Mouse (Mus musculus) hindbrain, embryonic 16.5 days (tissue): ENCODE measurements around the gene Gpr89. TPM values are rescaled to one million over a fixed set of nuclear protein-coding genes. Genes with fewer than 3 reads are reported as not detected.

ENCODE experiments used
- ATAC-seq: fragments of 200-750 bp; cut with Nextera tagmentation; 2 replicates; pipeline ENCODE4 v1.8.0; 2017; ENCODE audit warnings: moderate TSS enrichment, moderate library complexity
- H3K27ac ChIP-seq: fragments of 300-500 bp; sonication (generic); 2 replicates; pipeline ENCODE4 v1.5.1; 2014; ENCODE audit warnings: low read depth, mild to moderate bottlenecking, control low read depth, low read length, moderate library complexity
- H3K27me3 ChIP-seq: fragments of 300-500 bp; sonication (generic); replicated peaks from 2 replicates; pipeline ENCODE4 v1.6.1; 2014; ENCODE audit warnings: low read length; ENCODE audit not compliant: control insufficient read depth, insufficient read depth
- H3K36me3 ChIP-seq: fragments of 300-500 bp; sonication (generic); 2 replicates; pipeline ENCODE4 v1.6.1; 2014; ENCODE audit warnings: mild to moderate bottlenecking, low read length, moderate library complexity, mixed read lengths; ENCODE audit not compliant: control insufficient read depth, insufficient read depth
- H3K4me1 ChIP-seq: fragments of 300-500 bp; sonication (generic); 2 replicates; pipeline ENCODE4 v1.6.1; 2014; ENCODE audit warnings: low read depth, low read length; ENCODE audit not compliant: control insufficient read depth, insufficient read depth
- H3K4me2 ChIP-seq: fragments of 300-500 bp; sonication (generic); 2 replicates; pipeline ENCODE4 v1.6.1; 2014; ENCODE audit warnings: mild to moderate bottlenecking, low read length, control low read depth, moderate library complexity
- H3K4me3 ChIP-seq: fragments of 300-500 bp; sonication (generic); 2 replicates; pipeline ENCODE4 v1.5.1; 2014; ENCODE audit warnings: mild to moderate bottlenecking, low read length, control low read depth, moderate library complexity
- H3K9ac ChIP-seq: fragments of 300-500 bp; sonication (generic); 2 replicates; pipeline ENCODE4 v1.6.1; 2014; ENCODE audit warnings: low read depth, mild to moderate bottlenecking, control low read depth, low read length, moderate library complexity
- H3K9me3 ChIP-seq: fragments of 300-500 bp; sonication (generic); 2 replicates; pipeline ENCODE4 v1.6.1; 2014; ENCODE audit warnings: mild to moderate bottlenecking, low read length, moderate library complexity; ENCODE audit not compliant: control insufficient read depth
- WGBS: fragments of 180-500 bp; shearing (Covaris S2); extraction: QIAGEN DNeasy Blood & Tissue Kit; methylation state at CpG from one replicate; pipeline ENCODE4 v1.1.7; 2014; 5-methylcytosine and 5-hydroxymethylcytosine counted together
- polyA plus RNA-seq: library from polyadenylated mRNA; unstranded; fragments of >200 nt; fragmentation: Nextera tagmentation; extraction: Ambion mirVana; gene quantifications from 2 replicates; pipeline ENCODE4 v1.2.1, GENCODE M21; 2015

Gpr89 gene
- polyA plus RNA-seq, 1 experiment from 2014 or later, result 41.1 TPM

GRCm38 (mm10) chr3:96874808-96875571 lies 30.2 kb downstream of the Gpr89 start:
- H3K4me1 ChIP-seq, result no peaks in the 10 kb centered on the region
- no peak overlapping the region for H3K9ac ChIP-seq
- H3K27ac ChIP-seq, result no peak overlapping the region
- 84% methylated on average over 7 of the region's 7 CpGs for WGBS
- H3K36me3 ChIP-seq, result peaks cover 22% of the 10 kb centered on the region
- no peaks in the 10 kb centered on the region for H3K9me3 ChIP-seq
- H3K4me3 ChIP-seq, result no peak overlapping the region
- ATAC-seq, result no peak
- no peak overlapping the region for H3K4me2 ChIP-seq
- no peaks in the 10 kb centered on the region for H3K27me3 ChIP-seq

- Histone ChIP-seq H3K27ac (no peak overlapping the region), H3K9me3 (no peaks in the 10 kb centered on the region), H3K4me1 (no peaks in the 10 kb centered on the region), H3K4me3 (no peak overlapping the region), H3K4me2 (no peak overlapping the region), H3K27me3 (no peaks in the 10 kb centered on the region), H3K36me3 (peaks cover 38% of the 10 kb centered on the region), H3K9ac (no peak overlapping the region)
- WGBS, result 98% methylated on average over 8 of the region's 8 CpGs
- no peak for ATAC-seq
These were observed 32.6 kb downstream of the Gpr89 start for GRCm38 (mm10) chr3:96872501-96872900.

- peaks cover 35% of the 10 kb centered on the region for H3K36me3 ChIP-seq
- no peak overlapping the region for H3K9ac ChIP-seq
These were observed 34.1 kb downstream of the Gpr89 start for GRCm38 (mm10) chr3:96871070-96871469.

GRCm38 (mm10) chr3:96870270-96870669 lies 34.9 kb downstream of the Gpr89 start:
- ATAC-seq, result no peak

More at GRCm38 (mm10) chr3:96871070-96871469, 34.1 kb downstream of the Gpr89 start:
- no peak overlapping the region for H3K4me2 ChIP-seq
- WGBS, result 91% methylated on average over 8 of the region's 8 CpGs
- no peak overlapping the region for H3K27ac ChIP-seq
- ATAC-seq, result no peak
- no peak overlapping the region for H3K4me3 ChIP-seq
- H3K27me3 ChIP-seq, result no peaks in the 10 kb centered on the region
- H3K9me3 ChIP-seq, result no peaks in the 10 kb centered on the region
- no peaks in the 10 kb centered on the region for H3K4me1 ChIP-seq

GRCm38 (mm10) chr3:96869091-96869490 lies 36.1 kb downstream of the Gpr89 start:
- no peak overlapping the region for H3K4me2 ChIP-seq
- H3K4me1 ChIP-seq, result no peaks in the 10 kb centered on the region
- no peak for ATAC-seq
- no peak overlapping the region for H3K9ac ChIP-seq
- H3K36me3 ChIP-seq, result peaks cover 29% of the 10 kb centered on the region
- no peaks in the 10 kb centered on the region for H3K27me3 ChIP-seq
- no peaks in the 10 kb centered on the region for H3K9me3 ChIP-seq
- no peak overlapping the region for H3K27ac ChIP-seq
- WGBS, result 88% methylated on average over 7 of the region's 7 CpGs
- H3K4me3 ChIP-seq, result no peak overlapping the region

More at GRCm38 (mm10) chr3:96870270-96870669, 34.9 kb downstream of the Gpr89 start:
- WGBS, result 97% methylated on average over 2 of the region's 2 CpGs
- Histone ChIP-seq H3K27me3 (no peaks in the 10 kb centered on the region), H3K4me2 (no peak overlapping the region), H3K4me1 (no peaks in the 10 kb centered on the region), H3K27ac (no peak overlapping the region), H3K9ac (no peak overlapping the region), H3K9me3 (no peaks in the 10 kb centered on the region), H3K4me3 (no peak overlapping the region), H3K36me3 (peaks cover 34% of the 10 kb centered on the region)

GRCm38 (mm10) chr3:96868566-96868965 lies 36.6 kb downstream of the Gpr89 start:
- H3K4me3 ChIP-seq, result no peak overlapping the region
- H3K4me1 ChIP-seq, result no peaks in the 10 kb centered on the region
- no peak for ATAC-seq
- no peak overlapping the region for H3K9ac ChIP-seq
- no peak overlapping the region for H3K27ac ChIP-seq
- no peaks in the 10 kb centered on the region for H3K9me3 ChIP-seq
- WGBS, result 97% methylated on average over 8 of the region's 8 CpGs
- no peaks in the 10 kb centered on the region for H3K27me3 ChIP-seq
- H3K4me2 ChIP-seq, result no peak overlapping the region
- peaks cover 28% of the 10 kb centered on the region for H3K36me3 ChIP-seq

GRCm38 (mm10) chr3:96867863-96868262 lies 37.3 kb downstream of the Gpr89 start:
- no peak for ATAC-seq
- Histone ChIP-seq H3K27me3 (no peaks in the 10 kb centered on the region), H3K27ac (no peak overlapping the region), H3K9me3 (no peaks in the 10 kb centered on the region), H3K4me3 (no peak overlapping the region), H3K4me1 (no peaks in the 10 kb centered on the region), H3K36me3 (peaks cover 26% of the 10 kb centered on the region), H3K9ac (no peak overlapping the region), H3K4me2 (no peak overlapping the region)
- WGBS, result 87% methylated on average over 3 of the region's 3 CpGs

GRCm38 (mm10) chr3:96860498-96860897 lies 44.6 kb downstream of the Gpr89 start:
- H3K27ac ChIP-seq, result no peak overlapping the region
- H3K4me3 ChIP-seq, result no peak overlapping the region
- H3K27me3 ChIP-seq, result no peaks in the 10 kb centered on the region
- no peak for ATAC-seq
- no peak overlapping the region for H3K9ac ChIP-seq
- no peaks in the 10 kb centered on the region for H3K4me1 ChIP-seq
- no peak overlapping the region for H3K4me2 ChIP-seq
- H3K9me3 ChIP-seq, result no peaks in the 10 kb centered on the region
- 97% methylated on average over 5 of the region's 5 CpGs for WGBS
- no peaks in the 10 kb centered on the region; the same call in 1 of the 2 replicates for H3K36me3 ChIP-seq

- Histone ChIP-seq H3K27ac (no peak overlapping the region), H3K27me3 (no peaks in the 10 kb centered on the region), H3K4me1 (no peaks in the 10 kb centered on the region), H3K4me3 (no peak overlapping the region), H3K9ac (no peak overlapping the region), H3K4me2 (no peak overlapping the region), H3K9me3 (no peaks in the 10 kb centered on the region), H3K36me3 (no peaks in the 10 kb centered on the region; the same call in 1 of the 2 replicates)
- no peak for ATAC-seq
- WGBS, result 88% methylated on average over 3 of the region's 3 CpGs
These were observed 49.3 kb downstream of the Gpr89 start for GRCm38 (mm10) chr3:96855833-96856232.
